Mouse (Mus musculus) liver, adult 2 months (tissue): Measurements from ENCODE around the gene Fbxw9.

Experiments used
- CTCF ChIP-seq: fragments of 200-500 bp; IDR thresholded peaks from 2 replicates; pipeline ENCODE4 v1.5.1; 2011; ENCODE audit warnings: low read depth, low read length, control low read depth
- POLR2A ChIP-seq: fragments of 200-500 bp; IDR thresholded peaks from 2 replicates; pipeline ENCODE4 v1.6.1; 2011; ENCODE audit warnings: low read length, control low read depth; ENCODE audit not compliant: insufficient read depth; ENCODE audit errors: extremely low read depth

DNA sequence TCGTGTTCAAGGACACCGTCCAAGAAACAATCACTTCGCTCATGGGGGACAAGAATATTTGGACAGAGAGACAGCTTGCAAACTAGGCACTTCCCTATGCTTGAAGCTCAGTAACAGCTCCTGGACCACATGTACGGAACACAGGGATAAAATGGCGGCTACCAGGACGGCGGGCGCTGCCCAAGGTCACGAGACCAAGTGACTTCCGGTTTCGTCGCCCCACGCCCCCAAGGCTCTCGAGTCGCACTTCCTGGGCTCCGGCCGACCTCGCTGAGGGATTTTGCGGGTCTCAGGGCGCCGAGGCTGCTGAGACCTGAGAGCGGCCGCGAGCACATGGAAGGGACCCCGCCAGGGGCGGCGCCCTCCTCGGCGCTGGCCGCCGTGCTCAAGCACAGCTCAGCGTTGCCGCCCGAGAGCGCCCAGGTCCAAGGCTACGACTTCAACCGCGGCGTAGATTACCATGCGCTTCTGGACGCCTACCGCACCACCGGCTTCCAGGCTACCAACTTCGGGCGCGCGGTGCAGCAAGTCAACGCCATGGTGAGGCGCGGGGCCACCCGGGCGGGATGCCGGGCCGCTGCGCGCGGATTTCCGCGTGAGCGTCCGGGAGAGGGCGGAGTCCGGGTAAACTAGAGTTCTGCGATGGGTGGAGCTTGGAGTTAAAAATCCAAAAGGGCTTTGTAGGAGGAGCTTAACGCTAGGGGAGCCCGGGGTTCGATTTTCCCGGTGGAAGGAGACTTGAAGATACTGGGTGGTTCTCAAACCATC, 11.8 kb downstream of the Fbxw9 start, which contains the start of gene Dhps:
- TF ChIP-seq CTCF (no peak), POLR2A (peak; percentile 77; the same call in 1 of the 2 replicates)
